Mouse (Mus musculus) forebrain, embryonic 11.5 days (tissue): Measurements from ENCODE around the gene Nrap. TPM values are rescaled to one million over a fixed set of nuclear protein-coding genes. Genes with fewer than 3 reads are reported as not detected.

ENCODE experiments used
- ATAC-seq: fragments of 200-750 bp; cut with Nextera tagmentation; replicated peaks from 2 replicates; pipeline ENCODE4 v1.8.0; 2017; ENCODE audit warnings: moderate TSS enrichment; ENCODE audit not compliant: low FRiP score
- DNase-seq: peaks from one replicate; pipeline ENCODE4 v3.0.0-alpha.2; 2017; ENCODE audit warnings: low spot score
- H3K27ac ChIP-seq: fragments of 300-500 bp; sonication (generic); 2 replicates; pipeline ENCODE4 v1.5.1; 2014; ENCODE audit warnings: low read depth, low read length
- H3K27me3 ChIP-seq: fragments of 300-500 bp; sonication (generic); 2 replicates; pipeline ENCODE4 v1.6.1; 2014; ENCODE audit warnings: mild to moderate bottlenecking, low read length, mixed read lengths; ENCODE audit not compliant: control insufficient read depth, insufficient read depth
- H3K36me3 ChIP-seq: fragments of 300-500 bp; sonication (generic); 2 replicates; pipeline ENCODE4 v1.6.1; 2014; ENCODE audit warnings: mild to moderate bottlenecking, low read length, moderate library complexity, mixed read lengths; ENCODE audit not compliant: control insufficient read depth, insufficient read depth
- H3K4me1 ChIP-seq: fragments of 300-500 bp; sonication (generic); replicated peaks from 2 replicates; pipeline ENCODE4 v1.6.1; 2014; ENCODE audit warnings: low read length, mixed read lengths; ENCODE audit not compliant: control insufficient read depth, insufficient read depth
- H3K4me2 ChIP-seq: fragments of 300-500 bp; sonication (generic); 2 replicates; pipeline ENCODE4 v1.6.1; 2014; ENCODE audit warnings: low read depth, mild to moderate bottlenecking, low read length, moderate library complexity, mixed read lengths; ENCODE audit not compliant: severe bottlenecking
- H3K4me3 ChIP-seq: fragments of 300-500 bp; sonication (generic); 2 replicates; pipeline ENCODE4 v1.5.1; 2014; ENCODE audit warnings: low read depth, low read length
- H3K9ac ChIP-seq: fragments of 300-500 bp; sonication (generic); 2 replicates; pipeline ENCODE4 v1.6.1; 2014; ENCODE audit warnings: low read length
- H3K9me3 ChIP-seq: fragments of 300-500 bp; sonication (generic); 2 replicates; pipeline ENCODE4 v1.6.1; 2016; ENCODE audit warnings: low read length, mixed read lengths; ENCODE audit not compliant: control insufficient read depth
- WGBS: fragments of 180-500 bp; shearing (Covaris S2); extraction: QIAGEN DNeasy Blood & Tissue Kit; methylation state at CpG from one replicate; pipeline ENCODE4 v1.1.7; 2014; 5-methylcytosine and 5-hydroxymethylcytosine counted together
- polyA plus RNA-seq: library from polyadenylated mRNA; unstranded; fragments of >200 nt; fragmentation: Nextera tagmentation; extraction: Ambion mirVana; gene quantifications from 2 replicates; pipeline ENCODE4 v1.2.1, GENCODE M21; 2014

The Nrap gene
- polyA plus RNA-seq, 1 experiment from 2014 or later = 0.17 TPM

DNA sequence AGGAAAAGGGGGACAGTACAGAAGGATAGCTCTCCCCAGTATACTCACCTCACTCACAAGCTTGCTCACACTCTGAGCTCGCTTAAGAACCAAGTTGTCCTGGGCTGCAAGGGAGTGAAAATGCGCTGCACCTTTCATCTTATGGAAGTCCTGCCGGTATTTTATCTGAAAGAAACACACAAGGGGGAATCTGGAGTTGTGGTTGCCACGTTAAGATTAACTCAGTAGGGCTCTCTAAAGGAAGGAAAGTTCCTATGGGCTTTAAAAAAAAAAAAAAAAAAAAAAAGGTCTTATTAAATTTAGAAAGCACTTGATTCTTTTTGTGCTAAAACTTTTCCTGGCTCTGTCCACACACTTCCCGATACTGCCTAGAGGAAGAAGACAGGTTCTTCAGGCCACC, 11.8 kb downstream of the Nrap start:
- no peak overlapping the region for H3K4me3 ChIP-seq
- no peaks in the 10 kb centered on the region for H3K36me3 ChIP-seq
- no peaks in the 10 kb centered on the region for H3K9me3 ChIP-seq
- no peak for DNase-seq
- no peaks in the 10 kb centered on the region for H3K4me1 ChIP-seq
- no peaks in the 10 kb centered on the region for H3K27me3 ChIP-seq
- no peak overlapping the region for H3K27ac ChIP-seq
- no peak for ATAC-seq
- 83% methylated on average over 5 of the region's 5 CpGs for WGBS
- H3K4me2 ChIP-seq = no peak overlapping the region
- H3K9ac ChIP-seq = no peak overlapping the region

DNA sequence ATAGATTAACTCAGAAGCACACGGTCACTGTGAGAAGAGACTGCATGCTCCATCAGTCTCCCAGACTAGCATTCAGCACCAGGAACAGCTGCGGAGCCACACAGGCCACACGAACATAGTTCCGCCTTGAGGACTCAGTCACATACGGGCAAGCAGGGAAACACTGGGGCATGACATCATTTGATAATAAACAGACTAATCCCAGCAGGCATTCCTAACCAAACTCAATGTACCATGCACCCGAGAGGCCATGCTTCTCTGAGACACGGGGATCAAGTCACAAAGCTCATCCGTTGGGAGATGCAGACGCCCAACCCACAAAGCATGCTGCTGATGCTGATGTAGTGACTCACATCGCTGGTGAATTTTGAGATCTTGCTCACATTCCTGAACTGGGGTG, 15.8 kb downstream of the Nrap start:
- no peak overlapping the region for H3K27ac ChIP-seq
- DNase-seq (no peak), ATAC-seq (no peak)
- H3K36me3 ChIP-seq = no peaks in the 10 kb centered on the region
- H3K27me3 ChIP-seq = no peaks in the 10 kb centered on the region
- no peak overlapping the region for H3K4me2 ChIP-seq
- H3K4me1 ChIP-seq = peaks cover 3% of the 10 kb centered on the region; the same call in 1 of the 2 replicates
- WGBS = 81% methylated on average over 10 of the region's 10 CpGs
- H3K9ac ChIP-seq = no peak overlapping the region
- no peaks in the 10 kb centered on the region for H3K9me3 ChIP-seq
- no peak overlapping the region for H3K4me3 ChIP-seq

DNA sequence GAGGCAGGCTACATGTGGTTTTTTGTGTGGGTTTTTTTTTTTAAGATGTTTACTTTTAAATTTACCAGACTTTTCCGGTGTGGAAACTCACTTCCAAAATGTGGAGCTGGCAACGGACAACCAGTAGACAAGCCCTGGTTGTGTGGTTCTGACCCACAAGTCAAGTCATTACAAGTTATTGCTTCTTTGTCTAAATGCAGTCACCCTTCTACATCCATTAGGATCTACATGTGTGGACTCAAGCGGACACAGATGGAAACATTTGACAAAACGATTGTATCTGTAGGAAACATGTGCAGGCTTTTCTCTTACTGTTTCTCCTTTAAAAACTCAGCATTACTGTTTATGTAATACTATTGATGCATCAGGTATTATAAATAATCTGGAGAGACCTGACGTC, 16.6 kb downstream of the Nrap start:
- Histone ChIP-seq H3K36me3 (no peaks in the 10 kb centered on the region), H3K27me3 (no peaks in the 10 kb centered on the region), H3K4me3 (no peak overlapping the region), H3K4me2 (no peak overlapping the region), H3K27ac (no peak overlapping the region), H3K4me1 (peaks cover 3% of the 10 kb centered on the region; the same call in 1 of the 2 replicates), H3K9ac (no peak overlapping the region), H3K9me3 (no peaks in the 10 kb centered on the region)
- ATAC-seq (no peak), DNase-seq (no peak)
- 91% methylated on average over 5 of the region's 5 CpGs for WGBS

DNA sequence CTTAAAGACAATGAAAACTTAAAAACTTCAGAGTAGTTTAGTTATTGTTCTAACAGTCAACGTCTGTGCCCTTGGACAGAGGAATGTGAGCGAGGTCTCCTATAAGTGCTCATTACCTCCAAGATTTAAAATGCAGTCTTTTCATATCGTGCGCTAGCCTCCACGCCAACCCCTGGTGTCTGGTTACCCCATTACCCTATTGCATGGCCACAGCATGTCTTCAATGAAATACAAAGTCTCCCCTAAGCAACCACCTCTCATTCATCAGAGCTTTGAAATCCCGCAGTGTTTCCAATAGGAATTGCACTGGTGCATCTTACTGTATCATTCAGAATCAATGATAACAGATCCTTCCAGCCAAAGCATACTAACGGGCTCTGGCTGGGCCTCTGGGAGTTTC, 17.6 kb downstream of the Nrap start:
- DNase-seq = no peak
- no peak for ATAC-seq
- Histone ChIP-seq H3K27ac (no peak overlapping the region), H3K4me2 (no peak overlapping the region), H3K9ac (no peak overlapping the region), H3K4me3 (no peak overlapping the region), H3K36me3 (no peaks in the 10 kb centered on the region), H3K9me3 (no peaks in the 10 kb centered on the region), H3K4me1 (peaks cover 3% of the 10 kb centered on the region; the same call in 1 of the 2 replicates), H3K27me3 (no peaks in the 10 kb centered on the region)
- 46% methylated on average over 7 of the region's 7 CpGs for WGBS

DNA sequence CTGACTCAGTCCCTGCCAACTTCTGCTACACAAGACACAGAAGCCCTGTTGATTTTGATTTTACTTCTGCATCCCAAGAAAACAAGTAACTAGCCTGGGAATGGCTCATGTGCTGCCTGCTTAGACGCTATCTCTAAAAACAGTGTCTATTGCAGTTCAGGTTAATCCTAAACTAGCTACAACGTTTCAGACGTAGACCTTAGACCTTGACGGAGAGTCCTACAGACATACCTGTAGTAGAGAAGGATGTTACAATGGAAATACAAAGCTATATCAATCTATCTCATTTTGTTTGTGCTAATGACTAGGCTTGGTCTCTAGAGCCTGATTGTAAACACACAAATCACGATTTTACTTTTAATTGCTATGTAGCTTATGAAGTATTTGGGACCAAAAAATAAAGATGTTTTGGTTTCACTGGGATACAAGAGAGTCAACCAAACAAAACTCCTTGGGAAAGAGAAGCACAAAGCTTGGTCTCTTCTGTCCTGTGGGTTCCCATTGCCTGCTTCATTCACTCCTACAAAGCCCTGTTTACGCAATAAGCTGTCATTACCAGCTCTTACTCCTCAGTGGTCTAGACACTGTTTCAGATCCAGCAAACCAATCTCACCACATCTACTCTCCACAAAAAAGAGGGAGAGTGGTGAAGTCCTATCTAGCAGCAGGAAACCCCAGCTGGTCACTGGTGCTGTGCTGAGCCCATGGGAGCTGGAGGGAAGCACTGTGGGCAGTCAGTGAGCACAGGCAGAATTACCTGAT, 19.3 kb downstream of the Nrap start:
- 93% methylated on average over 6 of the region's 6 CpGs for WGBS
- Histone ChIP-seq H3K4me2 (no peak overlapping the region), H3K27me3 (no peaks in the 10 kb centered on the region), H3K4me1 (peaks cover 3% of the 10 kb centered on the region; the same call in 1 of the 2 replicates), H3K36me3 (no peaks in the 10 kb centered on the region), H3K9me3 (no peaks in the 10 kb centered on the region), H3K9ac (no peak overlapping the region), H3K27ac (no peak overlapping the region), H3K4me3 (no peak overlapping the region)
- DNase-seq (no peak), ATAC-seq (no peak)

DNA sequence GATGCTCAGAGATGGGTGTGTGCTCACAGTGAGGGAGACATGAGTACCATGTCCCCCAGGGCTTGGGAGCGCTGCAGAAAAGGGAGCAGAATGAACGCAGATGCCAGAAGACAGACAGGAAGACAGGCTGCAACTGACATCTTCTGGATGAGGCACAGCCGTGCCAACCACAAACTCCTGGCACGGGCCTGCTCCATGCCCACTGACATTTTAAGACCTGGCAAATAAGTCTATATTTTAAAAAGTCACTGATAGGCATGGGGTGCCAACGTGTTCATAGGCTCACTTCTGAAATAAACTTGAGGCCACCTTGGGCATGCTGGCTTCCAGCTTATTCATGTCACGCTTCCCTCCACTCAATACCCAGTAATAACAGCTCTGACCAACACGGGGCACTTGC, 20.9 kb downstream of the Nrap start:
- peaks cover 3% of the 10 kb centered on the region; the same call in 1 of the 2 replicates for H3K4me1 ChIP-seq
- WGBS = 95% methylated on average over 7 of the region's 7 CpGs
- no peaks in the 10 kb centered on the region for H3K36me3 ChIP-seq

DNA sequence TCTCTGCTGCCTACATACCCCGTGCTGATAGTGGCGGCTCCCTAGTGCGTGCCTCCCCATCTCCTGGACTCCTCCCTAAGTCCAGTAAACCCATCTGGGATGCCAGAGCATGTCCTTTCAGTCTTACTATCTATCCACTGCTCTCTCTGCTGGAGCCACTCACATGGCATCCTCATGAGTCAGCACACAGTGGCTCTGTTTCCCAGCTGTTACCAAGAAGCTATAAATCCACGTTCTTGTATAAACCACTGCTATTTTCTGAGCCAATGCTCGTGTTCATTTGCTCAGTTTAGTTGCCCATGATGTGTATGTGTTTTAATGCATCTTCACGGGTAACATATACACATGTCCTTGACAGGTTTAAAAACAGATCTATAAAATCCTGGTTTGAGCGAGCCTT, 22.1 kb downstream of the Nrap start:
- Histone ChIP-seq H3K27ac (no peak overlapping the region), H3K27me3 (no peaks in the 10 kb centered on the region), H3K4me3 (no peak overlapping the region), H3K9ac (no peak overlapping the region), H3K4me1 (peaks cover 3% of the 10 kb centered on the region; the same call in 1 of the 2 replicates), H3K4me2 (no peak overlapping the region), H3K9me3 (no peaks in the 10 kb centered on the region), H3K36me3 (no peaks in the 10 kb centered on the region)
- ATAC-seq = no peak
- DNase-seq = no peak
- WGBS = 90% methylated on average over 7 of the region's 7 CpGs

More for the DNA sequence above, 20.9 kb downstream of the Nrap start:
- Histone ChIP-seq H3K4me3 (no peak overlapping the region), H3K9ac (no peak overlapping the region), H3K27ac (no peak overlapping the region), H3K4me2 (no peak overlapping the region), H3K27me3 (no peaks in the 10 kb centered on the region), H3K9me3 (no peaks in the 10 kb centered on the region)
- DNase-seq (no peak), ATAC-seq (no peak)

DNA sequence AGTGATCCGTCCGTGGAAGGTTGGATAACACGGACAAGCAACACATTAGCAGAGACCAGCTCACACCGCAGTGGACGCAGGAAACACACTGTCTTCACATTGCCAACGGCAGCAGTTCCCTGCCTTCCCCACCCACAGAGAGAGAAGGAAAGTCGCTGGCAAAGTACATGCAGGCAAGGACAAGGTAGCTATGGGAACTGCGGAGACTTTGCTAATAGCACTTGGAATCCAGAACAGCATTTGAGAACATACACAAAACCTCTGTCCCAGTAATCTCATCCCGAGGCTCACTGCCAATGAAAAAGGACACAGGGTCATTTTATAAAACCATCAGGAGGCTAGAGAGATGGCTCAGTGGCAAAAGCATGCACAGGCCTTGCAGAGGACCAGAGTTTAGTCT, 23.2 kb downstream of the Nrap start:
- Histone ChIP-seq H3K4me2 (no peak overlapping the region), H3K4me1 (no peaks in the 10 kb centered on the region), H3K36me3 (no peaks in the 10 kb centered on the region), H3K27me3 (no peaks in the 10 kb centered on the region), H3K27ac (no peak overlapping the region), H3K9me3 (no peaks in the 10 kb centered on the region), H3K4me3 (no peak overlapping the region), H3K9ac (no peak overlapping the region)
- WGBS = 84% methylated on average over 9 of the region's 9 CpGs
- DNase-seq = no peak
- no peak for ATAC-seq

DNA sequence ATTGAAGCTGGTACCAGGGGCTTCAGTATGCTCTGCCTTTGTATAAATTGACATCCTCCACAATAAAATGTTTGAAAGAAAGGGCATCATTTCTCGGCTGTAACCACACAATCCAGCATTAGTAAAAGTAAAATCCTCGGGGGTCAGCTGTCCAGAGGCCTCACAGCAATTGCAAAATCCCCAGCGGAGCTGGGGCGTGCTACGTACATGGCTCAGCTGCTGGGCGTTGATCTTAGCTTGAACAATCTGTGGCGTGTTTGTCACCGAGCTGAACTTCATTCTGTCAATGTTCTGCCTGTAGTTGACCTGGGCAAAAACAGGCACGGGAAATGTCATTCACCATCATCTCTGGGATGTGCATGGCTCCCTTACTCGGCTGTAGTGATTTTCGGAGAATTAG, 23.7 kb downstream of the Nrap start:
- no peaks in the 10 kb centered on the region for H3K27me3 ChIP-seq
- H3K27ac ChIP-seq = no peak overlapping the region
- no peak overlapping the region for H3K9ac ChIP-seq
- H3K4me2 ChIP-seq = no peak overlapping the region
- no peak overlapping the region for H3K4me3 ChIP-seq
- no peaks in the 10 kb centered on the region for H3K4me1 ChIP-seq
- 86% methylated on average over 11 of the region's 11 CpGs for WGBS
- H3K9me3 ChIP-seq = no peaks in the 10 kb centered on the region
- DNase-seq (no peak), ATAC-seq (no peak)
- no peaks in the 10 kb centered on the region for H3K36me3 ChIP-seq
